Mouse (Mus musculus): Measurements from ENCODE around the gene Gm21293.
"Not testable (repeated sequence)": the region's sequence is repeated elsewhere in the genome, so short reads cannot be mapped to it uniquely, and the experiment has no call there.

DNA sequence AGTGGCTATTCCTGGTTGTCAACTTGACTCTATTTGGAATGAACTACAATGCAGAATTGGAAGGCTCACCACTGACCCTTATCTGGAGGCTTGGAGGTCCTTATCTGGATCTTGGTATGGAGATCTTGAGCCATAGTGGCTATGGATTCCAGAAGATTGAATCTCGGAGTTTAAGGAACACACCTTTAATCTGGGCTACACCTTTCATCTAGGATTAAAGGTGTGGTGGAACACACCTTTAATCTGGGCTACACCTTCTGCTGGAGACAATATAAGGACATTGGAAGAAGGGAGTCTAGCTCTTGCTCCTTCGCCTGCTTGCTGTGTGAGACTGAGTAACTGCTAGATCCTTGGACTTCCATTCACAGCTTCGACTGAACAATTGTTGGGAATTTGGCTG, 8.4 kb downstream of the Gm21293 start, which contains the start of gene Gm6763:
- TF ChIP-seq HCFC1 (IDR thresholded peaks at IDR 0.05; ENCODE audit: borderline replicate concordance, insufficient read depth, low read length); MAFK (IDR thresholded peaks at IDR 0.05; ENCODE audit: insufficient read depth, low read depth, low read length); CHD2 (IDR thresholded peaks at IDR 0.05; ENCODE audit: low read depth, low read length): not testable (repeated sequence)

Measured in ES-E14 (cell line).